ENCODE assay signal across 12 mouse cellular contexts in genomic region chr3:38947706-38948105, GRCm38 (mm10).
A peak's percentile ranks its signal among the peaks of the same experiment; 100 is the strongest.
DNase-seq lines count a peak whose midpoint lies in the region.
"Had no signal": no experiment of that assay in that cellular context is flagged by ENCODE, and none has a peak within 500 bp of the region (broad histone marks: within the 10 kb centered on the region; RNA-seq: fewer than 3 reads in every experiment).

No protein-coding gene starts in this region.

- DNase-seq in adrenal gland, adult 2 months: peak; percentile 67
- no peak for DNase-seq in adrenal gland, adult 18-20 months (ENCODE audit: low spot score in 2 of 2)
- DNase-seq in kidney, adult 9 months: peak; percentile 13
- DNase-seq in kidney, adult 11 months: no peak
- peak; percentile 36 for DNase-seq in adrenal gland, postnatal 10 days
- no peak for DNase-seq in embryo, embryonic 11 days
- no peak for DNase-seq in thymus, adult 18-20 months
- DNase-seq: cerebellum, adult 11-12 months; cerebellum, adult 9-10 months; cerebellum, postnatal 25 days; gastrocnemius, postnatal 10 days; heart, adult 2 months had no signal

Comparison
In these comparisons a context has a peak if more than half of its experiments do, and no peak if none do; other contexts are left out.
1. DNase-seq: peak in adrenal gland, adult 2 months (single experiment), kidney, adult 9 months (single experiment) and adrenal gland, postnatal 10 days (single experiment); none in adrenal gland, adult 18-20 months (0 of 2), kidney, adult 11 months (single experiment), embryo, embryonic 11 days (single experiment) and thymus, adult 18-20 months (0 of 2).